Mouse (Mus musculus) thymus, postnatal 14 days (tissue): ENCODE data around the gene Arrdc2.

Source experiments
- DNase-seq: peaks from one replicate; pipeline ENCODE4 v3.0.0; 2021

Arrdc2 gene

DNA sequence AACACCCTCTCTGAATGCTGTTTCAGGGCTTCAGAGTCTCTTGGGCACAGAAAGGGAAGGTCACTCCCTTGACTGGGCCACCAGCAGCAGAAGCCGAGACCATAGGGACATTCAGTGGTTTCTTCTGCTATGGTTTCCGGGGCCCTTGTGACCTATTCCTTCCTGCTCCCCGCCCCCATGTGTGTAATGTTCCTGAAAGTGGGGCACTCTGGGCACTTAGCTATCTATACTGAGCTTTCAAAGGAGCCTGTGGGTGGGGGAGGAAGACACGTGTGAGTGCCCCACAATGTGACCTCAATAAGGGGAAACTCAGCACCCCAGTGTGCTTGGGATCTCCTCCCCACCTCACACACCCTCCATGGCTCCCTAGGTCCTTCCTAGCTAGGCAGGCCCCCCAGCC is 33.0 kb downstream of the Arrdc2 start:
- peak; percentile 90 for DNase-seq

- DNase-seq: peak; percentile 88
Measured at GRCm38 (mm10) chr8:70804481-70805206, 34.9 kb downstream of the Arrdc2 start, which contains the start of gene Mast3. Mast3 (minus strand) TSS chr8:70805054.

- peak; percentile 93 for DNase-seq
Measured at GRCm38 (mm10) chr8:70803761-70804480, 35.6 kb downstream of the Arrdc2 start.

DNA sequence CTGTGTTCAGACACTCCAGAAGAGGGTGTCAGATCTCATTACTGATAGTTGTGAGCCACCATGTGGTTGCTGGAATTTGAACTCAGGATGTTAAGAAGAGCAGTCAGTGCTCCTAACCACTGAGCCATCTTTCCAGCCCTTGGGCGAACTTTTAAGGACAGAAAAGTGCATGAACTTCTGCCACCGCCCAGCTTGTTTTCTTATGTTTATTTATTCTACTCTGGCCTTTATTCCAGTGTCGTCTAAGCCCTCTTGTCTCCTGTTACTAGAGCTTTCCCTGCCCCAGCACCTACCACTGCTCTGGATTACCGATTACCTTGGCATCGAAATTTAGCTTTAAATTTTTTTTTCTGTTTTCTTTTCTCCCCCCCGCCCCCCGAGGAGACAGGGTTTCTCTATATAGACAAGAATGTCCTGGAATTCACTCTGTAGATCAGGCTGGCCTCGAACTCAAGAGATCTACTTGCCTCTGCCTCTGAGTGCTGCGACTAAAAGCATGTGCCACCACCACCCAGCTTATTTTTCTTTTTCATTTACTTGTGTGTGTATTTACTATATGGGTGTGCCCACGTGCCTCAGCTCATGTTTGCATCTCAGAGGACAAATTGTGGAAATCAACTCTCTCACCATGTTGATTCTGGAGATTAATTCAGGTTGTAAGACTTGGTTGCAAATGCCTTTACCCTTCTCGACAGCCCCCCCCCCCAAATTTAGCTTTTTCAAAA is 36.6 kb downstream of the Arrdc2 start:
- no peak for DNase-seq

DNA sequence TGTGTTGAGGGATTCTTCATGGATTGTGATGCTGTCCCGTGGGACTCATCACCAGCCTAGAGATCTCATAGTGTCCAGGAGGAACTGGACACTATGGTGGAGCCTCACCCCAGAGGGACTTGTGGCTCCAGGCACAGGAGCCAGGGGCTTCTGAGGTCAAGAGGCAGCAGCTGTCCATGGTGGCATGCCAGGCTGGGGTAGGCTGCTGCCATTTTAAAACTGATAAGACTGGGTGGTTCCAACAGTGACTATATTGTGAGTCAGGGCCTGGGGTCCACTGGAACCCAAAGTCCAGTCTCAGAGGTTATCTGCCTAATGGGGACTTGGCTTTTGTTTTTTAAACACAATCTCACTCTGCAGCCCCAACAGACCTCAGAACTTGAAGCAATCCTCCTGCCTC is 37.7 kb downstream of the Arrdc2 start:
- no peak for DNase-seq

DNA sequence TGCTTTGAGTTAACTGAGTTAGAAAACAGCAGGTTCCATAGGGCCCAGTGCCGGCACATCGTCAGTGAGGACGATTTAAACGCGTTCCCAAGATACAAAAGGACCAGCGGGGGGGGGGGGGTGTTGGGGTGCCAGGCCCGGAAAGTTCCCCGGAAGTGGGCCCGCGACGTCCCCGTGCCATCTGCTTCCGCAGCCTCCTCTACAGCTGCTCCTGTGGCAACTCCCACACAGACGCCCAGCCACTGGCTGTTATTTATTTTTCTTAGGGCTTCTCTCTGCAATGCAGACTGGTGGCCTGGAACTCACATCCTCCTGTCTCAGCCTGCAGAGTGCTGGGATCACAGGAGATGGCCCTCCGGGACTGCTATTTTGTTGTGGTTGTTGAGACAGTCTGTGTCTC is 38.4 kb downstream of the Arrdc2 start:
- peak; percentile 84 for DNase-seq

DNA sequence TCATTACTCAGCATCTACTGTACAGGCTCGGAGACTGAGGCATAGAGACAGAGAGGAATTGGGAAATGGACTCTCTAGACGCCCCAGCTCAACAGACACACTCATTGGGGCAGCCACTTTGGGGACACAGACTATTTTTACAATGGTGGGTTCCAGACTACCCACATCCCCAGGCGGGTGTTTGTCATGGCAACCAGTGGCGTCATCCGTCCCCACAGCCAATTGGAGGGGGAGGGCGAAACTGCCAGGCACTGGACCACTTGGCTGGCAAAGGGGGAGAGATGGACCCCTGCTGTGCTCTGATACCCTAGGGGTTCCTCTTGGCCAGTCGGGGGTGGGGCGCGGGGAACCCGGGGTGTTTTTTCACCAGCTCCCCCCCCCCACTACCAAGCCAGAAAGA is 38.9 kb downstream of the Arrdc2 start:
- DNase-seq: peak; percentile 56

- DNase-seq: no peak
Measured at GRCm38 (mm10) chr8:70798281-70798680, 41.2 kb downstream of the Arrdc2 start.

DNA sequence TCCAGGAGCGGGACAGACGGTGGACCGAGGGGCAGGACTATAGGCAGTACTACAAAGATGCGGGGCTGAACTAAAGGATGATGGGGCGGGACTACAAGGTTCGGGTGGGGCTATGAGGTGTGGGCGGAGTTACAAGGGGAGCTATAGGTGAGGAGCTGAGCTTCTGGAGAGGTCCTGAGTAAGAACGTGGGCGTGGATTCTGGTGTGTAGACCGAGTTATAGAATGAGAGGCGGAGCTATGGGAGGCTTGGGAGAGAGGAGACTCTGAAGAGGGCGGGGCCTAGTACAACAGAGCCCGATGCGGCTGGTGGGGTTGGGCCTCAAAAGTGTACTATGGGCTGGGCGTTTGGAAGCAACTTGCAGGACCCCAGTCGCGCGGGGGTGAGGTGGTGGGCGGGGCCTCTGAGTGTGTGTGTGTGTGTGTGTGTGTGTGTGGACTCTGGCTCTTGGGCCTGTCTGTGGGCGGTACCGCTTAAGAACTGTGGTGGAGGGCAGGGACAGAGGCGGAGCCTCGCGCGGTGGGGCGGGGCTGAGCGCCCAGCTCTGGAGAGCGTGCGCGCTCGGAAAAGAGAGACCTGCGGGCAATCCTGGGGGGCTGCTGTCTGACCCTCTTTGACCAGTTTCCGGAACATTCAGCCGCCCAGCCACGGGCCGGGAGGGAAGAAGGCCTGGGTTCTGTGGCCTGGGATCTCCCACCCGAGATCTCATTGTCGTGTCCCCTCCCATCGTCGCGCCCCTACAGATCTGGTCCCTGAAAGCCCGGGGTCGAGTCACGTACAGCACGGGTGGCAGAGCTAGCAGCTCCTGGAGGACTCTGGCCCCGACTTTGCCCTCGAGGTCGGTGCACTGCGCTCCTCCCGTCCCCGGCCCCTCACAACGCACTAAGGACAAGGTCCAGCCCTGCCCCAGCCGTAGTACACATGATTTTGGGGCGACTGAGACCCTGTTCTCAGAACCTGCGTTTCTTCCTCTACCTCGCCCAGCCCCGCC is 42.1 kb downstream of the Arrdc2 start:
- peak; percentile 84 for DNase-seq

- peak; percentile 41 for DNase-seq
Measured at GRCm38 (mm10) chr8:70796403-70797080, 43.0 kb downstream of the Arrdc2 start.

GRCm38 (mm10) chr8:70795370-70795769 is 44.1 kb downstream of the Arrdc2 start:
- no peak for DNase-seq

- no peak for DNase-seq
Measured at GRCm38 (mm10) chr8:70794215-70794614, 45.3 kb downstream of the Arrdc2 start.

DNA sequence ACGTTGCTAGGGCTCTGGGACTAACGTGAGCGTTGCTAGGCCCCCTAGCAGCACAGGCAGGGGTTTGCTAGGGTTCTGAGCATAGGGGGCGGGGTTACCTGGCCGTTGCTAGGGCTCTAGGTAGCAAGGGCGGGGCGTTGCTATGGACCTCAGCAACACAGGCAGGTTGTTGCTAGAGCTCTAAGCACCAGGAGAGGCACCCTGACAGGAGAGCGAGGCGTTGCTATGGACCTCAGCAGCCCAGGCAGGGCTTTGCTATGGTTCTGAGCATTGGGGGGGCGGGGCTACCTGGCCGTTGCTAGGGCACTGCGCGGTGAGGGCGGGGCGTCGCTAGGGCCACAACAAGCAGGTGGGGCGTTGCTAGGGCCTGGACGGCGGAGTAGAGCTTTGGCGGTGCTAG is 46.8 kb downstream of the Arrdc2 start:
- no peak for DNase-seq

GRCm38 (mm10) chr8:70791975-70792691 is 47.4 kb downstream of the Arrdc2 start:
- DNase-seq: peak; percentile 100

DNA sequence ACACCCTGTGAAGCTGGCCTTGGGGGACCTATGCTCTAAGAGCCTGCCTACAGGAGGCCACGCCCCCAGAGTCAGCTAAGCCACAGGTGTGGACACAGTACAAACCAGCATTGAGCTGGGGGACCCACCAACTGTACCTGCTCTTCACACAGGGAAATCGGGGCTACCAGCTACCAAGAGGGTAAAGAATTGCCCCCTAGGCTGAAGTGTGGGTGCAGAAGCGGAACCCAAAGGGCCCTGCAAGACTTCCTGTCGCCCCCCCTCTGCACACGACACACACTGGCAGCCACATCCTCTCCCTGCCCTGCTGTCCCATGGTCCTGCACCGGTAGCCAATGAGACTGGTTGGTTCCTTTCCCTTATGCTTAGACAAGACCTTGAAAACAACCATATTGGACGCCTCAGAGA is 48.2 kb downstream of the Arrdc2 start:
- DNase-seq: peak; percentile 88

DNA sequence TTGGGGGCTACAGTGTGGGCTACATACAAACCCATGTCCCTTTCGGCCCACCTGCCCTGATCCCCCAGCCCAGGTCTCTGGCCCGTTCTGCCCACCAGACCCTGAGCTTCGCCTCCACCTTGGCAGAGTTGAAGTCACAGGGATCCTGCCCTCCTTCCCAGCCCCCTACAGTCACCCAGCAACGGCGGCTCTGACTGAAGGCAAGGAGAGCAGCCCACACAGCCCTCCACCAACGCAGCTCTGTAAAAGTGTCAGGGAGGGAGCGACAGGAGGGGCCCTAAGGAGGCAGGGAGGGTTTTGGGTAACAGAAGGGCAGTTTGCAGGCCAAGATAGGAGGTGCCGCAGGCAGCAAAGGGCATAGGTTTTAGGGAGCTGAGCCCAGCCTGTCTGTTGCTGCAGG is 48.7 kb downstream of the Arrdc2 start:
- peak; percentile 53 for DNase-seq

GRCm38 (mm10) chr8:70789046-70789445 is 50.5 kb downstream of the Arrdc2 start:
- DNase-seq: no peak

- no peak for DNase-seq
Measured at GRCm38 (mm10) chr8:70787941-70788667, 51.4 kb downstream of the Arrdc2 start.

DNA sequence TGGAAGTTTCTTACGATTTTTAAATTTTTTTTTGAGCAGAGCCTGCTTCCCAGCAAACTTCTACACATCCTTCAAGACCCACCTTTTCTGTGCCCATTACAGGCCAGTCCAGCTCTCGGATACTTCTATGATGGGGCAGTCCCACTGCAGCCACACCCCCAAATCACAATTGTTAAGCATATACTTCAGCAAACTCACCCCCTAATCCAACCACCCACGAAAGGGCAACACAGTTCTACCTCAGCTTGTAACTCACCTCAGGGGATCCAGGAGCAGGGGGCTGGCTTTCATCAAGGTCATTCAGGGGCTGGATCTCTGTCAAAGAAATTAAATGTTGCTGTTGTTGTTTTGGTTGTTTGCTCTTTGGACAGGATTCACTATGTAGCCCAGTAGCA is 52.5 kb downstream of the Arrdc2 start:
- DNase-seq: no peak

- DNase-seq: no peak
Measured at GRCm38 (mm10) chr8:70786291-70787050, 53.0 kb downstream of the Arrdc2 start.
